Mouse (Mus musculus) CD8-positive naive resting alpha-beta T cell, adult 2 months (primary cell): ENCODE results near the gene Baiap2.

ENCODE experiments used
- DNase-seq, 2 experiments: peaks; one replicate each; pipeline ENCODE4 v3.0.0; 2022; ENCODE audit warnings: low read depth in 2 of 2, low spot score in 2 of 2

The Baiap2 gene

DNA sequence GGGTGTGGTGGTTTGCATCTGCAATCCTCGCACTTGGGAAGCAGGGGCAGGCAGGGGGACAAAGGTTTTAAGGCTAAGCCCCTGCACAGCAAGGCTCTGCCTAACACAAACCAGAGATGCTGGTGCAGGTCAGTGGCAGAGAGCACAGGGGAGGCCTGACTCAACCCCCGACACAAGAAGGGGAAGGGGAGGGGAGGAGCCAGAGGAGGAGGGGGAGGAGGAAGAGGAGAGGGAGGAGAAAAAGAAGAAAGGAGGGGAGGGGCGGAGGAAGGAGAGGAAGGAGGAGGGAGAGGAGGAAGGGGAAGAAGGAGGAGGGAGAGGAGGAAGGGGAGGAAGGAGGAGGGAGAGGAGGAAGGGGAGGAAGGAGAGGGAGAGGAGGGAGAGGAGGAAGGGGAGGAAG is 91.7 kb downstream of the Baiap2 start:
- DNase-seq = no peak

DNA sequence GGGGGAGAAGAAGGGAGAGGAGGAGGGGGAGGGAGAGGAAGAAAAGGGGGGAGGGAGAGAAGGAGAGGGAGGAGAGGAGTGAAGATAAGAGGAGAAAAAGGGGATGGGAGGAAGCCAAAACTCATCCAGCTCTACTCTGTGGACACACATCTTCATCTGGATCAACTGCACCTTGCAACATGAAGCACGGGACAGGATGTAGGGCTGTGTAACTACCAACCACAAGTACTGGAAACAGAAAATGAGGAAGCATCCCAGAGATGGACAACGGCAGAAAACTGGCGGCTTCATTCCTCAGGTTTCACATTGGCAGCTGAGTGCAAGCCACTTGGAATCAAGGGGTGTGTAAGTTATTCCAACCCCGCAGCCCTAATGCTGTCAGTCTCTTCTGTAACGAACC is 92.2 kb downstream of the Baiap2 start:
- no peak for DNase-seq

- no peak for DNase-seq
Measured at GRCm38 (mm10) chr11:120039581-120039980, 97.0 kb downstream of the Baiap2 start.

- DNase-seq = no peak
Measured at GRCm38 (mm10) chr11:120040440-120040839, 97.9 kb downstream of the Baiap2 start.

GRCm38 (mm10) chr11:120041191-120042123 is 98.9 kb downstream of the Baiap2 start:
- DNase-seq = no peak

- no peak for DNase-seq
Measured at GRCm38 (mm10) chr11:120042141-120042838, 99.7 kb downstream of the Baiap2 start.

GRCm38 (mm10) chr11:120045341-120045740 is 102.8 kb downstream of the Baiap2 start:
- DNase-seq = no peak

GRCm38 (mm10) chr11:120045839-120046552 is 103.4 kb downstream of the Baiap2 start:
- DNase-seq = no peak

DNA sequence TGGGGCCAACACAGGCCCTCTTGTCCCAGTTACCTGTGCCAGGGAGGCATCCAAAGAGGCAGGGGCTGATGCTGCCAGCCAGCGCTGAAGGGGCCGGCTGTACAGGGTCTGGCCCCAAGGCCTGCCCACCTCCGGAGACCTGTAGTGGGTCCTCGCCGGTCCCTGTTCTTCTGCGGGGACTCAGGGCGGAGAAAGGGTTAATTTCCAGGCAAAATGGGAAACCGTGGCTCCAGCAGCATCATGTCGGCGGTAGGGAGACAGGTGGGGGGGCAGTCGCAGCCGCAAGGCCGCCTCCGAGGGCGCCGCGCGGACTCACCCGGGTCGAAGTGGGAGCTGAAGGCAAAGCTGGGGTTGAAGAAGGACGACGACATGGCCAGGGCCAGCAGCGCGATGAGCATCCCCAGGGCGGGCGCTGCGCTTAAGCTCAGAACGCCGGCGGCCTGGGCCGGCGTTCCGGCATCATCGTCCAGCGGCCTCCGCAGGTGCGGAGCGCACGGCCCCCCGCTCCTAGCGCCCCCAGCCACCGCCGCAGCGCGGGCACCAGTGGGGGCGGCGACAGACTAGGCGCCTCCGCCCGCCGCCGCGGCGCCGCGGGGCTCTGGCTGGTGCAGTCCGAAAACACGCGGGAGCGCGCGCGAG is 104.1 kb downstream of the Baiap2 start, which contains the start of gene Aatk:
Gene Aatk (minus strand): TSS at position 615 of the 639 bp plus-strand sequence.
- DNase-seq = no peak

- no peak for DNase-seq
Measured at GRCm38 (mm10) chr11:120047531-120048251, 105.1 kb downstream of the Baiap2 start.

DNA sequence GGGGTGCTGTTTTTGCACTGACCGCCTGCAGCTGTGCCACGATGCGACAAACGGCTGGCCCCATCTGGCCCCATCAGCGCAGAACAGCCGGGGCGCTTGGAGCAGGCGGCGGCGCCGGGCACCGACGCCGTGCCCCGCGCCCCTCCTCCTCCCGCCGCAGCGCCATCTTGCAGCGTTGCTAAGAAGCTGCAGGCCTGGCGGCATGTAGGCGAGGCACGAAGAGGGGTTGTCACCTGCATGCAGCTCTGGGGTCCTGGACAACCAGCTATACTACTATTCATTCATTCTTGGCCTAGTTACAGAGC is 105.6 kb downstream of the Baiap2 start:
- no peak for DNase-seq

DNA sequence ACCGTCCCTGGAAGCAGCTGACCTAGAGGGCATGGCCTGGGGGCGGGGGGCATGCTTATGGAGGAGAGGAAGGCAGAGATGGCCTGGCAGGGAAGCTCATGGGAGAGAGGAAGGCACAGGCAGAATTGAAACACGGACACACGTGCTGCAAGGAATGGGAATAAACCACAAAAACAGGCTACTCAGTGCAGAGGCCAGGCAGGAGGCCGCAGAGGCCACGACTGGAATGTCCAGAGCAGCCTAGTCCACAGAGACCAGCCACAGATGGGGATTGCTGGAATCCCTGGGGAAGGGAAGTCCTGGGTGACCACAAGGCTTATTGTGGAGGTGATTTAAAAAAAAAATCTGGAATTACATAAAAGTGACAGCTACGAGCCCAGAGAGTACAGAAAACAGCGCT is 106.5 kb downstream of the Baiap2 start:
- DNase-seq = no peak

DNA sequence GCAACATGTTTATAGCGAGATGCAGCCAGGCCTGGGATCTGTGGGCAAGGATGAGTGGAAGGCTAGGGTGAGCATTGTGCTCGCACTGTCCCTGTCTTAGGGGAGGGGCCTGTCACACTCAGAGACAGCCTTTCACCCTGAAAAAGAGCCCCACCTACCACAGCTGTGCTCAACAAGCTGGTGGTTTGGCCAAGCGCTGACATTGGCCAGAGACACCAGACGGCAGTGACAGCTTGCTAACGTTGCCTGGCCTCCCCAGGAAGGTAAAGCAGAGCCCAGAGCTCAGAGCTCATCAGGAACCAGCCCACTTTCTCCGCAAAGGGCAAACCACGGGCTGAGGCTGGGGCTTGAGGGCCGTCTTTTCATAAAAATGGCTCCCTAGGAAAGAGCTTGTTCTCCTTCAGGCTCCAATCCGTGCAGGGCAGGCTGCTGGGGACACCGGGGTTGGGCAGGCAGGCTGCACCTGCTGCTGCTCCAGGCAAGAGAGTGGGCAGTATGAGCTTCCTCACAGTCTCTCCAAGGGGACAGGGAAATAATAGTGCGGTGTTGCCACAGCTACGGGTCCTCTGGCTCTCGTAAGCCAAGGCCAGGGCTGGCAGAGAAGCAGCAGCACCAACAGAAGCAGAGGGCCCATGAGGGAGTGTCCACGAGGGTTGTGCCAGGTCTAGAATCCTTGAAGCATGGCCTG is 108.7 kb downstream of the Baiap2 start:
- DNase-seq = no peak

DNA sequence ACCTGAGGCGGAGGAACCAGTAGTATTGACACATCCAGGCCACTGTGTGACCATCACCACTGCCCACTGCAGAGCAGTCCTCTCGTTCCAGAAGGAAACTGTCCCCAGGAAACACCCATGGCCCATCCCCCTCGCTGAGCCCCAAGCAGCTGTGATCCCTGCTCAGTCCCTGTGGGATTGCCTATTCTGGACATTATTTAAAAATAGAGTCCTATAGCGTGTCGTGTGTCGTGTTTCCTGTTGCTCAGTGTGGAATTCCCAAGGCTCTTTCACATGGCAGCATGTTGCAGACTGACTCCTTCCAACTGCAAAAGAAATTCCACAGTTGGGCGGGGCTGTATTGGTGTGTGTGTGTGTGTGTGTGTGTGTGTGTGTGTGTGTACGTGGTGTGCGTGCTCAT is 109.7 kb downstream of the Baiap2 start:
- DNase-seq = no peak

GRCm38 (mm10) chr11:120053846-120054245 is 111.3 kb downstream of the Baiap2 start:
- DNase-seq = no peak

DNA sequence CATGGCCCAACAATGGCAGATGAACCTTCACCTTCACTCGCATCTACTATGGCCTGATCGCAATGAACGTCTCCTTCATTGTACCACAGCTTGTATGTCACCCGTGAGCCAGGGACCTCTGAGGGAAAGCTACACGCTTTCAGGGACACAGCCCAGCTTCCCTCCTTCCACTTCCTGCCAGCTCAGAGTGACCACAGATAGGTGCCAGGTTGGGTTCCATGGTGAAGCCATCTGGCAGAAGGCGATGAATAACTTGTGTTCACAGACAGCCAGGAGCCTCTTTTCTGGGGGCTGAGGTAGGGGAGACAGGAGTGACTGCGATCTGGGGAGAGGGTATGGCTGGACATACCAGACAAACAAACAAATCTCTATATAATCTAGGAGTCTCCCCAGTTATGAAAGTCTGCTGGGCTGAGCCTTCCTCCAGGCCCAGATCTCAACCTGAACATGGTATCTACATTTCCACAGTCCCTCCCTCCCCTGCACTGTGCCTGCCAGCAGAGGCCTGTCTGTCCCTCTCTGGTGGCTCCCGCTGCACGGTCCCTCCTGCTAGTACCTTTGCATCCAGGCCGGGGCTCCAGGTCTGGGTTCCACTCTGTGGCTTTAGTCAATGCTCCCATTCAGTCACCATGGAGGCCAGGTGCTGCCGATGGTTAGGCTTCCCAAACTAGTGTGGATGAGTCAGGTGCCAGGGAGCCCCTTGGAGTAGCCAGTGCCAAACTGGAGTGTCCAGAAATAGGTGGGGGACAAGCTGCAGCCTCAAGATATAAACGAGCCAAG is 113.6 kb downstream of the Baiap2 start:
- DNase-seq = no peak
